Mouse (Mus musculus) lung, adult 2 months (tissue): ENCODE measurements at regions not wholly inside any gene's neighbourhood (a gene's known extent, or its start where the extent isn't known, plus 50 kb on each side); places are given as distances from the start of the nearest gene placed in this dataset.

Experiments used
- CTCF ChIP-seq: fragments of 200-500 bp; IDR thresholded peaks from 2 replicates; pipeline ENCODE4 v1.5.1; 2011; ENCODE audit warnings: mild to moderate bottlenecking, low read length, control low read depth; ENCODE audit not compliant: insufficient read depth
- POLR2A ChIP-seq: fragments of 200-500 bp; IDR thresholded peaks from 2 replicates; pipeline ENCODE4 v1.6.1; 2011; ENCODE audit warnings: low read depth, mild to moderate bottlenecking, control low read depth, low read length, borderline replicate concordance; ENCODE audit errors: extremely low read depth

DNA sequence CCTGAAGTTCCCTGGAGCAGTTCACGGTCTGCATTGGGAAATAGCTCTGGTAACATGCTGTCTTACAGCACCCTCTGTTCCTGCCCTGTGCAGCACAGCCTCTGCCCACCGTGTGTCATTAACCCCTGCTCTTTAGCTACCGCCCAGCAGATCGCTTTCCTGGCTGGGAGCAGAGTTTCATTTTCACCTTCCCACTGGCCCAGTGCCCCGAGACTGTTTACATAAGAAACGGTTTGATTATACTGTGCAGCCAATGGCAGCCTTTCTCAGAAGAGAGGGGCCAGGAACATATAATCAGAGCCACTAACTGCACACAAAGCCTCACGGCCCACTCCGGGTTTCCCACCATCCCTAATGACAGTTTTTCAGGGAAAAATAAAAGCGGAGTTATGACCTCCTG, 108.3 kb upstream of the Ptpn1 start:
- TF ChIP-seq POLR2A (no peak), CTCF (no peak)
